7 mouse cellular contexts compared by ENCODE assay signal in genomic region chr1:130350077-130350635, GRCm38 (mm10).
A peak's percentile ranks its signal among the peaks of the same experiment; 100 is the strongest.
DNase-seq lines count a peak whose midpoint lies in the region; ATAC-seq and TF ChIP-seq lines count a peak whose summit lies in the region.

No protein-coding gene starts in this region.

- no peak overlapping the region for H3K9ac ChIP-seq in limb, embryonic 14.5 days (ENCODE audit: low read depth, low read length, severe bottlenecking)
- H3K9ac ChIP-seq in embryonic facial prominence, embryonic 11.5 days (replicated peaks; ENCODE audit: low read length), result no peak overlapping the region
- no peak overlapping the region for H3K9ac ChIP-seq in midbrain, embryonic 12.5 days (replicated peaks)

- no peak for TF ChIP-seq POLR2A in limb, embryonic 14.5 days (IDR thresholded peaks at IDR 0.05; ENCODE audit: borderline replicate concordance, extremely low read depth, insufficient read depth, insufficient read length)

- no peaks in the 10 kb centered on the region for H3K9me3 ChIP-seq in limb, embryonic 14.5 days (ENCODE audit: control insufficient read depth, low read length)
- H3K9me3 ChIP-seq in limb, embryonic 10.5 days (replicated peaks), result no peaks in the 10 kb centered on the region
- H3K9me3 ChIP-seq in embryonic facial prominence, embryonic 11.5 days (replicated peaks; ENCODE audit: control insufficient read depth, low read length), result no peaks in the 10 kb centered on the region
- no peaks in the 10 kb centered on the region for H3K9me3 ChIP-seq in midbrain, embryonic 12.5 days

- no peak overlapping the region for H3K4me3 ChIP-seq in limb, embryonic 14.5 days (replicated peaks; ENCODE audit: low read length)
- H3K4me3 ChIP-seq in limb, embryonic 10.5 days, result no peak overlapping the region
- no peak overlapping the region for H3K4me3 ChIP-seq in embryonic facial prominence, embryonic 11.5 days (ENCODE audit: low read depth, low read length)
- no peak overlapping the region for H3K4me3 ChIP-seq in midbrain, embryonic 12.5 days

- no peaks in the 10 kb centered on the region for H3K27me3 ChIP-seq in limb, embryonic 14.5 days (ENCODE audit: control insufficient read depth, insufficient read depth, low read length)
- no peaks in the 10 kb centered on the region for H3K27me3 ChIP-seq in limb, embryonic 10.5 days (ENCODE audit: low read depth, poor library complexity, severe bottlenecking)
- no peaks in the 10 kb centered on the region for H3K27me3 ChIP-seq in embryonic facial prominence, embryonic 11.5 days (ENCODE audit: control insufficient read depth, insufficient read depth, low read length)
- no peaks in the 10 kb centered on the region for H3K27me3 ChIP-seq in midbrain, embryonic 12.5 days

- 0 out of 2 replicates have a peak, but pooled peaks cover 2% of the 10 kb centered on the region for H3K4me1 ChIP-seq in limb, embryonic 14.5 days (ENCODE audit: control insufficient read depth, insufficient read depth, low read length)
- H3K4me1 ChIP-seq in limb, embryonic 10.5 days, result no peaks in the 10 kb centered on the region
- H3K4me1 ChIP-seq in embryonic facial prominence, embryonic 11.5 days (ENCODE audit: control insufficient read depth, insufficient read depth, low read length), result no peaks in the 10 kb centered on the region
- H3K4me1 ChIP-seq in midbrain, embryonic 12.5 days, result no peaks in the 10 kb centered on the region

- peak; percentile 81 for DNase-seq in limb, embryonic 14.5 days (ENCODE audit: low spot score)
- no peak for DNase-seq in limb, embryonic 10.5 days (ENCODE audit: low spot score)
- DNase-seq in ZHBTc4 (ENCODE audit: low read depth, low spot score), result peak; percentile 60
- DNase-seq in embryonic facial prominence, embryonic 11.5 days (ENCODE audit: low spot score), result peak; percentile 72
- DNase-seq in kidney, postnatal 36 days, result peak; percentile 23
- DNase-seq in urinary bladder, postnatal 36 days (ENCODE audit: low spot score in 2 of 2), result no peak

- H3K27ac ChIP-seq in limb, embryonic 14.5 days (replicated peaks; ENCODE audit: low read depth, low read length), result no peak overlapping the region
- H3K27ac ChIP-seq in limb, embryonic 10.5 days, result no peak overlapping the region
- H3K27ac ChIP-seq in embryonic facial prominence, embryonic 11.5 days (replicated peaks; ENCODE audit: low read depth, low read length), result no peak overlapping the region
- no peak overlapping the region for H3K27ac ChIP-seq in midbrain, embryonic 12.5 days (replicated peaks)

- H3K4me2 ChIP-seq in limb, embryonic 14.5 days (replicated peaks; ENCODE audit: low read depth, low read length, severe bottlenecking), result no peak overlapping the region
- H3K4me2 ChIP-seq in embryonic facial prominence, embryonic 11.5 days (ENCODE audit: low read depth, low read length), result no peak overlapping the region
- H3K4me2 ChIP-seq in midbrain, embryonic 12.5 days (replicated peaks), result no peak overlapping the region

- H3K36me3 ChIP-seq in limb, embryonic 14.5 days (ENCODE audit: control insufficient read depth, insufficient read depth, low read length), result no peaks in the 10 kb centered on the region
- no peaks in the 10 kb centered on the region for H3K36me3 ChIP-seq in limb, embryonic 10.5 days
- H3K36me3 ChIP-seq in embryonic facial prominence, embryonic 11.5 days (replicated peaks; ENCODE audit: control insufficient read depth, insufficient read depth, low read depth, low read length), result no peaks in the 10 kb centered on the region
- H3K36me3 ChIP-seq in midbrain, embryonic 12.5 days, result no peaks in the 10 kb centered on the region

- 22% methylated on average over 1 of the region's 1 CpGs for WGBS in limb, embryonic 14.5 days
- 26% methylated on average over 1 of the region's 1 CpGs for WGBS in limb, embryonic 10.5 days
- 21% methylated on average over 1 of the region's 1 CpGs for WGBS in embryonic facial prominence, embryonic 11.5 days
- 16% methylated on average over 1 of the region's 1 CpGs for WGBS in midbrain, embryonic 12.5 days

- ATAC-seq in limb, embryonic 14.5 days (ENCODE audit: low FRiP score, low read depth), result 0 out of 2 replicates have a peak, but pooled peaks have one; percentile 62
- 0 out of 2 replicates have a peak, but pooled peaks have one; percentile 34 for ATAC-seq in embryonic facial prominence, embryonic 11.5 days (replicated peaks; ENCODE audit: insufficient number of reproducible peaks, low FRiP score, low TSS enrichment, low read depth)
- peak; percentile 70 for ATAC-seq in midbrain, embryonic 12.5 days (ENCODE audit: low FRiP score, low read depth)

Comparison
In these comparisons a context has a peak if more than half of its experiments do, and no peak if none do; other contexts are left out.
1. DNase-seq: peak in limb, embryonic 14.5 days (single experiment), ZHBTc4 (single experiment), embryonic facial prominence, embryonic 11.5 days (single experiment) and kidney, postnatal 36 days (2 of 2); none in limb, embryonic 10.5 days (single experiment) and urinary bladder, postnatal 36 days (0 of 2).
2. Peak in every context shown above with its lines, with median percentiles within 50 percentile points of each other: ATAC-seq.